Mouse (Mus musculus) midbrain, embryonic 12.5 days (tissue): ENCODE results near the gene Rgp1. TPM values are rescaled to one million over a fixed set of nuclear protein-coding genes. Genes with fewer than 3 reads are reported as not detected.
A peak's percentile ranks its signal among the peaks of the same experiment; 100 is the strongest.
"Not testable (repeated sequence)": the region's sequence is repeated elsewhere in the genome, so short reads cannot be mapped to it uniquely, and the experiment has no call there.

Source experiments
- ATAC-seq: fragments of 200-750 bp; cut with Nextera tagmentation; 2 replicates; pipeline ENCODE4 v1.8.0; 2017; ENCODE audit warnings: low read depth, moderate TSS enrichment, moderate library complexity; ENCODE audit not compliant: low FRiP score
- H3K27ac ChIP-seq: fragments of 300-500 bp; sonication (generic); replicated peaks from 2 replicates; pipeline ENCODE4 v1.5.1; 2016; ENCODE audit warnings: mild to moderate bottlenecking
- H3K27me3 ChIP-seq: fragments of 300-500 bp; sonication (generic); 2 replicates; pipeline ENCODE4 v1.6.1; 2016; ENCODE audit warnings: mild to moderate bottlenecking
- H3K36me3 ChIP-seq: fragments of 300-500 bp; sonication (generic); 2 replicates; pipeline ENCODE4 v1.6.1; 2016
- H3K4me1 ChIP-seq: fragments of 300-500 bp; sonication (generic); 2 replicates; pipeline ENCODE4 v1.6.1; 2016
- H3K4me2 ChIP-seq: fragments of 300-500 bp; sonication (generic); replicated peaks from 2 replicates; pipeline ENCODE4 v1.6.1; 2016; ENCODE audit warnings: mild to moderate bottlenecking, moderate library complexity
- H3K4me3 ChIP-seq: fragments of 300-500 bp; sonication (generic); 2 replicates; pipeline ENCODE4 v1.5.1; 2016; ENCODE audit warnings: mild to moderate bottlenecking
- H3K9ac ChIP-seq: fragments of 300-500 bp; sonication (generic); replicated peaks from 2 replicates; pipeline ENCODE4 v1.6.1; 2016; ENCODE audit warnings: mild to moderate bottlenecking, moderate library complexity
- H3K9me3 ChIP-seq: fragments of 300-500 bp; sonication (generic); 2 replicates; pipeline ENCODE4 v1.6.1; 2016; ENCODE audit warnings: mild to moderate bottlenecking
- WGBS: fragments of 180-500 bp; shearing (Covaris S2); methylation state at CpG from one replicate; pipeline ENCODE4 v1.1.7; 2016; 5-methylcytosine and 5-hydroxymethylcytosine counted together
- polyA plus RNA-seq: library from polyadenylated mRNA; unstranded; fragments of >200 nt; fragmentation: Nextera tagmentation; extraction: Ambion mirVana; gene quantifications from 2 replicates; pipeline ENCODE4 v1.2.1, GENCODE M21; 2016

The Rgp1 gene
- polyA plus RNA-seq: 31.8 and 37.2 TPM in 2 replicates

DNA sequence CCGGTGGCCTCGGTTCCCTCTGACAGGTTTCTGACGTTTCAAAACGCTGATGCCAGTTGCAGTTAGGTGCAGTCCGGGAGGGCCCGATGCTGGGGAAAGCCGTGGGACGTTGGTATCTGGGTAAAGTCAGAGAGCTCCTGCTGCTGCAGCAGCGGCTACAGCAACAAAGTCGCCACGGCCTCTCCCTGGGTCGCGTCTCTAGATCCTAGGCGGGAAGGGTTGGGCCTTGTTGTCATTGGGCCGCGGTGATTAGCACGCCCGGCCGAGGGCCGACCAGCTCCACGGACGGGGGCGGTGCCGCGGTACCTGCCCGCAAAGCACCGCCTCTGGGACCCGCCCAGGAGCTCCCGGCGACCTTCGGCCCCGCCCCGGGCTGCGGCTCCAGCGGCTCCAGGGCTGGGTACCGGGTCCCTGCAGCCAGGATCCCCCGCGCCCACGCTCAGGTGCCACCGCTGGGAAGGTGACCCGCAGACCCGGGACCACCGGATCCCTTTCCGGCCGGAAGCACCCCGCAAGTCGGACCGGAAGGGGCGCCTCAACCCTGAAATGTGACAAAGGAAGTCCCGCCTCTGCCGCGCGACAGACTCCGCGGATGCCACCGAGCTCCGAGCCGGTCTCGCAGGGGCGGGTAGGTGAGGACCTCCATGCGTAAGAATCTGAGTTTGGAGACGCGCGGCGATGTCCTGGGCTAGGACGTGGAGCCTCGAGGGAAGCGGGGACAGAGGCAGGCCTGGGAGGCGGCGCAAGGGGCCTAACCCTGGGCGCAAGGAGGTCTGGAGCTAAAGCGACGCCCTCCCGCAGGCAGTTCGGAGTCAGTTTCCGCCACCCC, at the start of gene Rgp1, which contains the start of gene Gba2:
TSS of gene Rgp1 (plus strand) at position 340 of the 829 bp plus-strand sequence.
TSS of gene Gba2 (minus strand) at position 498 of the 829 bp plus-strand sequence.
- H3K36me3 ChIP-seq: peaks cover 40% of the 10 kb centered on the region
- WGBS: under 1% methylated on average over 75 of the region's 76 CpGs

DNA sequence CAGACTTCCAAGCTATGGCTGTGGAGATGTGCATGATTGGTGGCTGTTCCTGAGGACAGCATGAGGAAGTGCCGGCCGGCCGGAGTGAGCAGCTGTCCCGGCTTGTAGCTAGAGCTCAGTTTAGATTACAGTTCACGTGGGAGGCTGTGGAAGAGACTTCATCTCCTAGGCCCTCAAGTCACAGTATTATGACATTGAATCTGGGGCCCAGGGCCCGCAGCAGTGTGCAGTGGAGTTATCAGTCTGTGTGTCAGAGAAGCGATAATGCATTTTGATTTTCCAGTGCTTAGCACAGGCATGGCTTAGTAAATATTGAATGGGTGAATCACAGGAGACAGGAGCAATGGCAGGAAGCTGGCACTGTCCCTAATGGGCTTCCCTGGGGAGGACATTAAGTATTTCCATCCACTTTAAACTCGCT, 48.4 kb upstream of the Rgp1 start:
- no peak overlapping the region for H3K27ac ChIP-seq
- H3K4me1 ChIP-seq: no peaks in the 10 kb centered on the region
- no peak overlapping the region for H3K4me2 ChIP-seq
- ATAC-seq: no peak
- peaks cover 42% of the 10 kb centered on the region for H3K36me3 ChIP-seq
- H3K27me3 ChIP-seq: peaks cover 6% of the 10 kb centered on the region
- H3K4me3 ChIP-seq: no peak overlapping the region
- 0 out of 2 replicates have a peak, but pooled peaks cover 4% of the 10 kb centered on the region for H3K9me3 ChIP-seq
- no peak overlapping the region for H3K9ac ChIP-seq
- WGBS: 72% methylated on average over 8 of the region's 8 CpGs

More for the DNA sequence above, at the start of gene Rgp1, which contains the start of gene Gba2:
- Histone ChIP-seq H3K9me3 (no peaks in the 10 kb centered on the region), H3K4me1 (peaks cover 45% of the 10 kb centered on the region), H3K4me3 (peak within 1 kb of the TSS; percentile 82), H3K4me2 (peak within 1 kb of the TSS; percentile 96), H3K27ac (peak within 1 kb of the TSS; percentile 63), H3K27me3 (no peaks in the 10 kb centered on the region), H3K9ac (peak within 1 kb of the TSS; percentile 92)
- ATAC-seq: peak; percentile 85

DNA sequence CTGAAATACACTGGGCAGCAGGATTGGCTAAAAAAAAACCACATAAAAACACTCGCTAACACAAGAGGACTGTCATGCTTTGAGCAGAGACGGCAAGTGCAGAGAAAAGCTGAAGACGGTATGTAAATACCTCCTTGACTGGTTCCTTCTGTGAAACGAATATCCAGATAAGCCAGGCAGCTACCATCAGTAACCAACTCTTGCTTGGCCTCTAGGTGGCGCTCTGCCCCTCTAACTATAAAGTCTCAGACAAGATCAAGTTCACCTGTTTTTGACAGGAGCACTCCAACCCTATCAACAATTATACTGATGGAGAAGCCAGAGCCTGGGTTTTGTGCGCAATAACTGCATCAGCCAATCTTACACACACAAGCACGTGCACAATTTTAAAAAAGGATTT, 47.9 kb upstream of the Rgp1 start:
- WGBS: 27% methylated on average over 7 of the region's 7 CpGs
- ATAC-seq: no peak
- no peak overlapping the region for H3K27ac ChIP-seq
- H3K4me1 ChIP-seq: no peaks in the 10 kb centered on the region
- H3K4me3 ChIP-seq: no peak overlapping the region
- peaks cover 47% of the 10 kb centered on the region for H3K36me3 ChIP-seq
- H3K9ac ChIP-seq: no peak overlapping the region
- 0 out of 2 replicates have a peak, but pooled peaks cover 4% of the 10 kb centered on the region for H3K9me3 ChIP-seq
- no peak overlapping the region for H3K4me2 ChIP-seq
- H3K27me3 ChIP-seq: peaks cover under 1% of the 10 kb centered on the region

DNA sequence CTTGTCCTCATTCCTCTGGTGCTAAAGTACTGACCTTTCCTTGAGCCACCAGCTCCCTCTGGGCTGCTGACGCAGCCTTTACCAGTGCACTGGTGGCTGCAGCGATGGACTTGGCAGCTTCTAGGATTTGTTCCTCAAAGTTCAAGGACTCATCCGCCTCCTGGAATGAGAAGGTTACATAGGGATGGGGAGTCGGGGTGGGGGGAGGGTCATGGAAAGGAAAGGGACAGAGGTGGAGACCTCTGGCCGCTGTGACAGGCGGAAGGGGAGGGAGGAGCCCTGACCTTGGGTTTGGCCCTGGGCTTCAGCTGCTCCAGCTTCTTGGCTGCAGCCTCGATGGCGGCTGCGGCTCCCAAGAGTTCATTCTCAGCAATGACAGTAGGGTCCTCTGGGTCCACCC, 45.2 kb upstream of the Rgp1 start:
- no peaks in the 10 kb centered on the region for H3K4me1 ChIP-seq
- H3K36me3 ChIP-seq: peaks cover 73% of the 10 kb centered on the region
- no peak overlapping the region for H3K27ac ChIP-seq
- H3K27me3 ChIP-seq: no peaks in the 10 kb centered on the region
- H3K9ac ChIP-seq: no peak overlapping the region
- no peak overlapping the region for H3K4me3 ChIP-seq
- 88% methylated on average over 9 of the region's 9 CpGs for WGBS
- H3K4me2 ChIP-seq: no peak overlapping the region
- H3K9me3 ChIP-seq: no peaks in the 10 kb centered on the region
- ATAC-seq: no peak

DNA sequence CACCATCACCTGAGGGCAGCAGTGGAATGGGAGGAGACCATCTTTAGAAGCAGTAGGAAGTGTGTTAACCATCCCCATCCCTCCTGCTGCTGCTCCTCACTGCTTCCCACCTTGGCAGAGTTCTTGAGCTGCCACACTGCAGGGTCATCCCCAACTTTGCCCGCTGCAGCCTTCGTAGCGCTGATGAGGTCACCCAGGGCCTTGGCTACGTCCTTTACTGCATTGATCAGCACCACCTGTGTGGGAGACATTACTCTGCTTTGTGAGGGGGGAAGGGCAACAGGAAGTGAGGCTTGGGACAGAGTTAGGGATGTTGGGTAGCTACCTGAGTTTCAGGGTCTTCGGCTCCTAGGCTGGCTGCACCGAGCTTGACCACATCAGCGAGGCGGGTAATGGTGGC, 42.9 kb upstream of the Rgp1 start:
- Histone ChIP-seq H3K4me1 (no peaks in the 10 kb centered on the region), H3K27me3 (no peaks in the 10 kb centered on the region), H3K4me3 (no peak overlapping the region), H3K36me3 (peaks cover 96% of the 10 kb centered on the region), H3K9ac (no peak overlapping the region), H3K27ac (no peak overlapping the region), H3K4me2 (no peak overlapping the region), H3K9me3 (no peaks in the 10 kb centered on the region)
- ATAC-seq: no peak
- WGBS: 96% methylated on average over 8 of the region's 8 CpGs

DNA sequence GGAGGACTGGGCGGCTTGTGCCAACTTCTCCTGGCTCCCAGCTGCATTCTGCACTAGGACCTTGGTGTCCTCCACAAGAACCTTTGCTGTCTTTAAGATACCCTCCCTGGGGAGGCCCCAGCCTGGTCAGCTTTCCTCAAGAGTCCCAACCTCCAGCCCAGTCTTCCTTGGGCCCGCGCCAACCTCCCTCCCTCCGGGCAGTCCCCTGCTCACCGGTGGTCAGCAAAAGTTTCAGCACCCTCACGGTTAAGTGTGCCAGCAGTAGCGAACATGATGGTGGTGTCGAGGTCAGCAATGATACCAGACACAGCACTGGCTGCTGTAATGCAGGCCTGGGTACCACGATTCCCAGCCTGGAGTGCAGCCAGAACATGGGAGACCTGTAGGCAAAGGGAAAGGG, 42.5 kb upstream of the Rgp1 start:
- H3K9me3 ChIP-seq: no peaks in the 10 kb centered on the region
- no peak overlapping the region for H3K4me2 ChIP-seq
- H3K27ac ChIP-seq: no peak overlapping the region
- no peaks in the 10 kb centered on the region for H3K27me3 ChIP-seq
- no peak overlapping the region for H3K4me3 ChIP-seq
- H3K9ac ChIP-seq: no peak overlapping the region
- H3K36me3 ChIP-seq: peaks cover 98% of the 10 kb centered on the region
- ATAC-seq: no peak
- H3K4me1 ChIP-seq: no peaks in the 10 kb centered on the region
- WGBS: 94% methylated on average over 9 of the region's 9 CpGs

DNA sequence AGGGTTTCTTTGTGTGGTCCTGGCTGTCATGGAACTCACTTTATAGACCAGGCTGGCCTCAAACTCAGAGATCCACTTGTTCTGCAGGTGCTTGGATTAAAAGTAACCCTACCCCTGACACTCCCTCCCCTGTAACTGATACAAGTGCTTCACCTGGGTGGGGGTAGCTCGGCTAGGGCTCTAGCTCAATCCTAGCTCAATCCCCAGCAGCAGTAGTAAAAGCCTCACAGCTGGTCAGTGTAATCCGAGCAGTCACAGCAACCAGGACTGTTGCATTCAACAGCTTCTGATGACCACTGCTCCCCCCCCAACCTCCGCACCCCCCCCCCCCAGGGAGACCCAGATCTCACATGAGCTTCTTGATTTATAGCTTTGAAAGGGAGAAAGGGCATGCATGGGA, 36.5 kb upstream of the Rgp1 start:
- Histone ChIP-seq H3K27ac (no peak overlapping the region), H3K27me3 (no peaks in the 10 kb centered on the region), H3K4me3 (no peak overlapping the region), H3K4me2 (no peak overlapping the region), H3K4me1 (no peaks in the 10 kb centered on the region), H3K36me3 (peaks cover 99% of the 10 kb centered on the region), H3K9me3 (no peaks in the 10 kb centered on the region), H3K9ac (no peak overlapping the region)
- ATAC-seq: no peak
- WGBS: 82% methylated on average over 3 of the region's 3 CpGs

DNA sequence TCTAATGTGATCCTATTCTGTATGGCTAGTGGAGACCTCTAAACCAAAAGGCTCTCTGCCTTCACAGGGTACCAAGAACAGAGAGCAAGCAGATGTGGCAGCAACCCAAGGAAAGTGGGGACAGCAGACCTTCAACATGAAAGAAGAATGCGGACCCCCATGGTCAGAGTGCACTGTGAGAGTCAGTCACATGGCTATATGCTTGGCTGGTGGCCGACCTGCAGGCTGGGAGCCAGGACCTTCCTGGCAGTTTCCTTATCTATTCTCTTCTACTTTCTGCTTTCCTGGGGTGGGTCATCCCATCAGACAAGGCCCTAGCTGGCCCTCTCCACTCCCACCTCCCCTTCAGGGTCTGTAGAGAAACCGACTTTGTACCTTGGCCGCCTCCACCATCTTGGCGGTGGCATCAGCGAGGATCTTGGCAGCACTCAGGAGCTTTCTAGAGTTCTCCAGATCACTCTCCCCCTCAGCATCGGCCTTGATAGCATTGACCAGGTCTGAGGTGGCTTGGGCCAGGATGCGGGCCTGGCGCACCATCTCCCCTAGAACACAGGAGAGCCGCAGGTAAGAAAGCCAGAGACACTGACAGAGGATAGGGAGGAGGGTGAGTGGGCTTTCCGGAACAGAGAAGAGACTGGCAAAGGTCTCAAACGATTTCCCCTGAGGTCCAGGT, 32.0 kb upstream of the Rgp1 start:
- peaks cover 100% of the 10 kb centered on the region for H3K36me3 ChIP-seq
- WGBS: 94% methylated on average over 12 of the region's 12 CpGs
- no peaks in the 10 kb centered on the region for H3K27me3 ChIP-seq
- no peak overlapping the region for H3K9ac ChIP-seq
- no peak for ATAC-seq
- H3K4me3 ChIP-seq: no peak overlapping the region
- no peaks in the 10 kb centered on the region for H3K4me1 ChIP-seq
- H3K4me2 ChIP-seq: no peak overlapping the region
- no peak overlapping the region for H3K27ac ChIP-seq
- no peaks in the 10 kb centered on the region for H3K9me3 ChIP-seq

DNA sequence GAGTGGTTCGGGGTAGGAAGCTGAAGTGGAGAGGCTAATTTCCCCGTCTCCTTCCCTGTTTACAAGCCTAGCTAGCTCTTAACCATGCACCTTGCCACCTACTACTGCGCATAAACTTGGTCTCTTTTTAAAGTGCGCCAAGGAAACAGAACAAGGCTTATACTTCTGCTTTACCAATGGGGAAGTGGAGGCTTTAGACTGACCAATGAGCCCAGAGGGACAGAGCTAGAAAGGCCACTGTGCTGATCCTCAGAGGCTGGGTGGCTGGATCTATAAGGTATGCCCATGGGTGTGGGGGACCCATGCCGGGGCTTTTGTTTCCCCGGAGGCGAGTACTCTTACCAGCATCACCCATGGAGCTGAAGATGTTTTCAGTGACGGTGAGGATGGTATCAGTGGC, 31.4 kb upstream of the Rgp1 start:
- no peak for ATAC-seq
- Histone ChIP-seq H3K4me1 (no peaks in the 10 kb centered on the region), H3K4me2 (no peak overlapping the region), H3K27me3 (no peaks in the 10 kb centered on the region), H3K9ac (no peak overlapping the region), H3K4me3 (no peak overlapping the region), H3K9me3 (no peaks in the 10 kb centered on the region), H3K27ac (no peak overlapping the region), H3K36me3 (peaks cover 100% of the 10 kb centered on the region)
- 97% methylated on average over 8 of the region's 8 CpGs for WGBS

DNA sequence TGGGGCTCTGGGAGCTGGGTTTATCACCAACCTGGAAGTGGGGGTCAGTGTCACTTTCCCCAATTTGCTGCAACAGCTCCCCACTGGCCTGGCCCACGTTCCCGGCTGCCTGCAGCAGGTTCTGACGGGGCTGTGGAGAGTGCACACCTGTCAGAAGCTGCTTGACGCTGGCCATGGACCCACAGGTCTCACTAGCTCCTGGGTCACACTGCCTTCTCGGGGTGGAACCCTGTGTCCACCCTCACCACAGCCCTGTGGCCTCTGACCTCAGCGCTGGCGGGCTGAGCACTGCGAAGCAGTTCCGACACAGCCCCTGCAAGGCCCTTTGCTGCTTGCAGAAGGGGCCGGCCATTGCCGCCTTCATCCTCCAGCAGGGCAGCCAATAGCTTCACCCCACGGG, 29.5 kb upstream of the Rgp1 start:
- ATAC-seq: no peak
- no peak overlapping the region for H3K4me2 ChIP-seq
- WGBS: 92% methylated on average over 12 of the region's 12 CpGs
- no peaks in the 10 kb centered on the region for H3K27me3 ChIP-seq
- peaks cover 100% of the 10 kb centered on the region for H3K36me3 ChIP-seq
- no peak overlapping the region for H3K9ac ChIP-seq
- no peak overlapping the region for H3K4me3 ChIP-seq
- no peaks in the 10 kb centered on the region for H3K9me3 ChIP-seq
- H3K27ac ChIP-seq: no peak overlapping the region
- no peaks in the 10 kb centered on the region for H3K4me1 ChIP-seq

DNA sequence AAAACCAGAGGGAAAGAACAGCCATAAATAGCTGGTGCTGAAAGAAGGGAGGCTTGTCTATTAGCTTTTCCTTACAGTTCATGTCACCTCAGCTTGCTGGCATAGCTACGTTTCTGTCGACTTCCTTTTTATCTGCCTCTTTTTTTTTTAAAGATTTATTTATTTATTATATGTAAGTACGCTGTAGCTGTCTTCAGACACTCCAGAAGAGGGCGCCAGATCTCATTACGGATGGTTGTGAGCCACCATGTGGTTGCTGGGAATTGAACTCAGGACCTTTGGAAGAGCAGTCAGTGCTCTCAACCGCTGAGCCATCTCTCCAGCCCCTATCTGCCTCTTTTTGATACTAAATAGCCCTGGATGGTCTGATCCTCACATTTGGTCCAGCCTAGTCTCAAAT, 26.7 kb upstream of the Rgp1 start:
- not testable (repeated sequence) for H3K9me3 ChIP-seq, H3K9ac ChIP-seq, H3K4me2 ChIP-seq, ATAC-seq, H3K4me1 ChIP-seq, H3K27me3 ChIP-seq, H3K27ac ChIP-seq, H3K4me3 ChIP-seq
- WGBS: 86% methylated on average over 6 of the region's 6 CpGs
- peaks cover 99% of the 10 kb centered on the region for H3K36me3 ChIP-seq

DNA sequence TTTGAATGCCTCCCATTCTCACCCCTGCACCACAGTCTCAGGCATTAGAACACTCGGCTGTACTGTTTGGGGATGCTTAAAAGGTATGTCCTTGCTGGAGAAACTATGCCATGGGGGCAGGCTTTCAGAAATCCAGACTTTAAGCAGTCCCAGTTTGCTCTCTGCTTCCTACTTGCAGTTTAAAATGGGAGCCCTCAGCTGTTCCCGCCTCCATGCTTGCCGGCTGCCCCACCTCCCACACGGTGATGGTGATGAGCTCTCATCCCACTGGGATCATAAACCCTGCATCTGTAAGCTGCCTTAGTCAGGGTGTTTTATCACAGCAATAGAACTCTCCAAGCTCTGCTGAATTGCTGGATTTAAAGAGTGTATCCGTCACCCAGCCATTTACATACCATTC, 26.1 kb upstream of the Rgp1 start:
- Histone ChIP-seq H3K27ac (no peak overlapping the region), H3K36me3 (peaks cover 94% of the 10 kb centered on the region), H3K4me2 (no peak overlapping the region), H3K27me3 (no peaks in the 10 kb centered on the region), H3K9ac (no peak overlapping the region), H3K9me3 (no peaks in the 10 kb centered on the region), H3K4me1 (no peaks in the 10 kb centered on the region), H3K4me3 (no peak overlapping the region)
- no peak for ATAC-seq
- WGBS: 95% methylated on average over 5 of the region's 5 CpGs
